Mouse (Mus musculus): Measurements from ENCODE around the gene Arhgap32. TPM values are rescaled to one million over a fixed set of nuclear protein-coding genes. Genes with fewer than 3 reads are reported as not detected.

Arhgap32 gene
- polyA plus RNA-seq (2012; rRNA removed), result 1.2 and 1.5 TPM in 2 replicates

- H3K4me3 ChIP-seq (ENCODE audit: extremely low read depth, insufficient read depth, insufficient read length), result no peak within 1 kb of the TSS
- no peaks in the 10 kb centered on the region for H3K4me1 ChIP-seq (ENCODE audit: control insufficient read depth, insufficient read depth, insufficient read length)
- H3K36me3 ChIP-seq (ENCODE audit: control insufficient read depth, insufficient read depth, low read length), result no peaks in the 10 kb centered on the region
- no peak within 1 kb of the TSS for H3K27ac ChIP-seq (ENCODE audit: insufficient read depth, low read length)
- TF ChIP-seq CTCF (IDR thresholded peaks at IDR 0.05; ENCODE audit: extremely low read depth, insufficient read depth, insufficient read length, insufficient replicate concordance), result no peak
- TF ChIP-seq POLR2A (IDR thresholded peaks at IDR 0.05; ENCODE audit: low read depth, low read length), result no peak
- H3K27me3 ChIP-seq (ENCODE audit: control insufficient read depth, insufficient read depth, low read length), result no peaks in the 10 kb centered on the region
- DNase-seq (ENCODE audit: low read depth in 1 of 2, low spot score in 2 of 2), result no peak
- 90% methylated on average over 1 of the region's 1 CpGs for WGBS
Measured at GRCm38 (mm10) chr9:32115786-32116185, at the start of gene Arhgap32. Gene Arhgap32, plus strand, starts transcription at chr9:32116136.

- H3K27me3 ChIP-seq (ENCODE audit: control insufficient read depth, insufficient read depth, low read length), result no peaks in the 10 kb centered on the region
- no peak overlapping the region for H3K4me3 ChIP-seq (ENCODE audit: extremely low read depth, insufficient read depth, insufficient read length)
- no peak overlapping the region for H3K27ac ChIP-seq (ENCODE audit: insufficient read depth, low read length)
- no peak for TF ChIP-seq CTCF (IDR thresholded peaks at IDR 0.05; ENCODE audit: extremely low read depth, insufficient read depth, insufficient read length, insufficient replicate concordance)
- no peak for TF ChIP-seq POLR2A (IDR thresholded peaks at IDR 0.05; ENCODE audit: low read depth, low read length)
- no peaks in the 10 kb centered on the region for H3K36me3 ChIP-seq (ENCODE audit: control insufficient read depth, insufficient read depth, low read length)
- no peaks in the 10 kb centered on the region for H3K4me1 ChIP-seq (ENCODE audit: control insufficient read depth, insufficient read depth, insufficient read length)
- WGBS, result 53% methylated on average over 6 of the region's 6 CpGs
- DNase-seq (ENCODE audit: low read depth in 1 of 2, low spot score in 2 of 2), result no peak
Measured at GRCm38 (mm10) chr9:32072778-32073177, 43.2 kb upstream of the Arhgap32 start.

- Histone ChIP-seq H3K27ac (ENCODE audit: insufficient read depth, low read length) (no peak overlapping the region), H3K4me3 (ENCODE audit: extremely low read depth, insufficient read depth, insufficient read length) (no peak overlapping the region), H3K36me3 (ENCODE audit: control insufficient read depth, insufficient read depth, low read length) (no peaks in the 10 kb centered on the region), H3K27me3 (ENCODE audit: control insufficient read depth, insufficient read depth, low read length) (no peaks in the 10 kb centered on the region), H3K4me1 (ENCODE audit: control insufficient read depth, insufficient read depth, insufficient read length) (no peaks in the 10 kb centered on the region)
- no peak for TF ChIP-seq POLR2A (IDR thresholded peaks at IDR 0.05; ENCODE audit: low read depth, low read length)
- TF ChIP-seq CTCF (IDR thresholded peaks at IDR 0.05; ENCODE audit: extremely low read depth, insufficient read depth, insufficient read length, insufficient replicate concordance), result no peak
- WGBS, result 60% methylated on average over 4 of the region's 4 CpGs
- DNase-seq (ENCODE audit: low read depth in 1 of 2, low spot score in 2 of 2), result no peak
Measured at GRCm38 (mm10) chr9:32088106-32088776, 27.7 kb upstream of the Arhgap32 start.

DNA sequence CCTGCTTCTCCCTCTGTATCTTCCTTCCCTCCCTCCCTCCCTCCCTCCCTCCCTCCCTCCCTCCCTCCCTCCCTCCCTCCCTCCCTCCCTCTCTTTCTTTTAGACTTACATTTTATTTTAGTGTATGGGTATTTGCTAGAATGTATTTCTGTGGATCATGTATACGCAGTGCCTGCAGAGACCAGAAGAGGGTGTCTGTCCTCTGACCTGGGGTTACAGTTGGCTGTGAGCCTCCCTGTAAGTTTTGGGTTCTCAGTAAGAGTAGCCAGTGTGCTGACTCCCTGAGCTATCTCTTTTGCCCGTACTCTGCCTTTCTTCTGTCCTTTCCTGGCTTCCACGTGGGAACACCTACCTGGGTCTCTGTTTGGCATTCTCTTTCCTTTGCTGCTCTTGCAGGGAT lies 27.1 kb upstream of the Arhgap32 start:
- Histone ChIP-seq H3K27me3 (ENCODE audit: control insufficient read depth, insufficient read depth, low read length) (no peaks in the 10 kb centered on the region), H3K27ac (ENCODE audit: insufficient read depth, low read length) (no peak overlapping the region), H3K4me3 (ENCODE audit: extremely low read depth, insufficient read depth, insufficient read length) (no peak overlapping the region), H3K4me1 (ENCODE audit: control insufficient read depth, insufficient read depth, insufficient read length) (no peaks in the 10 kb centered on the region; the same call in 1 of the 2 replicates), H3K36me3 (ENCODE audit: control insufficient read depth, insufficient read depth, low read length) (no peaks in the 10 kb centered on the region)
- WGBS, result 82% methylated on average over 3 of the region's 3 CpGs
- TF ChIP-seq POLR2A (IDR thresholded peaks at IDR 0.05; ENCODE audit: low read depth, low read length), result no peak
- no peak for TF ChIP-seq CTCF (IDR thresholded peaks at IDR 0.05; ENCODE audit: extremely low read depth, insufficient read depth, insufficient read length, insufficient replicate concordance)
- DNase-seq (ENCODE audit: low read depth in 1 of 2, low spot score in 2 of 2), result no peak

DNA sequence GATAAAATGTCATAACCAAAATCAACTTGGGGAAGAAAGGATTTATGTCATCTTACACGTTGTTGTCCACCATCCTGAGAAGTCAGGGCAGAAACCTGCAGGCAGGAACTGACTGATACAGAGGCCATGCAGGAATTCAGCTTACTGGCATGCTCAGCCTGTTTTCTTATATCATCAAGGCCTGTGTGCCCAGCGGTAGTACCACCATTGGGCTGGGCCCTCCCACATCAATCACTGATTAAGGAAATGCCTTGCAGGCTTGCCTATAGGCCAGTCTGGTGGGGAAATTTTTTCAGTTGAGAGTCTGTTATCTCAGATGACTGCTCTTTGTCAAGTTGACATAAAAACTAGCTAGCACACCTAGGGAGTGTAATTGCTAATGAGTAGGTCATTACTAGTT lies 22.5 kb upstream of the Arhgap32 start:
- no peaks in the 10 kb centered on the region; the same call in 1 of the 2 replicates for H3K4me1 ChIP-seq (ENCODE audit: control insufficient read depth, insufficient read depth, insufficient read length)
- H3K36me3 ChIP-seq (ENCODE audit: control insufficient read depth, insufficient read depth, low read length), result no peaks in the 10 kb centered on the region
- no peak for TF ChIP-seq POLR2A (IDR thresholded peaks at IDR 0.05; ENCODE audit: low read depth, low read length)
- no peak for TF ChIP-seq CTCF (IDR thresholded peaks at IDR 0.05; ENCODE audit: extremely low read depth, insufficient read depth, insufficient read length, insufficient replicate concordance)
- H3K27ac ChIP-seq (ENCODE audit: insufficient read depth, low read length), result no peak overlapping the region
- WGBS, result 49% methylated on average over 2 of the region's 2 CpGs
- DNase-seq (ENCODE audit: low read depth in 1 of 2, low spot score in 2 of 2), result no peak
- H3K4me3 ChIP-seq (ENCODE audit: extremely low read depth, insufficient read depth, insufficient read length), result no peak overlapping the region
- H3K27me3 ChIP-seq (ENCODE audit: control insufficient read depth, insufficient read depth, low read length), result no peaks in the 10 kb centered on the region

- H3K27ac ChIP-seq (ENCODE audit: insufficient read depth, low read length), result no peak overlapping the region
- no peaks in the 10 kb centered on the region for H3K27me3 ChIP-seq (ENCODE audit: control insufficient read depth, insufficient read depth, low read length)
- no peaks in the 10 kb centered on the region; the same call in 1 of the 2 replicates for H3K4me1 ChIP-seq (ENCODE audit: control insufficient read depth, insufficient read depth, insufficient read length)
- TF ChIP-seq CTCF (IDR thresholded peaks at IDR 0.05; ENCODE audit: extremely low read depth, insufficient read depth, insufficient read length, insufficient replicate concordance) (no peak), POLR2A (IDR thresholded peaks at IDR 0.05; ENCODE audit: low read depth, low read length) (no peak)
- no peak for DNase-seq (ENCODE audit: low read depth in 1 of 2, low spot score in 2 of 2)
- no peak overlapping the region for H3K4me3 ChIP-seq (ENCODE audit: extremely low read depth, insufficient read depth, insufficient read length)
- H3K36me3 ChIP-seq (ENCODE audit: control insufficient read depth, insufficient read depth, low read length), result no peaks in the 10 kb centered on the region
- 21% methylated on average over 13 of the region's 13 CpGs for WGBS
Measured at GRCm38 (mm10) chr9:32094351-32095120, 21.4 kb upstream of the Arhgap32 start.
